Mouse (Mus musculus) adipocyte (in vitro differentiated cells): Measurements from ENCODE around the gene Tmprss3.

ENCODE experiments used
- DNase-seq: peaks from one replicate; pipeline ENCODE4 v3.0.0-alpha.2; 2016; ENCODE audit warnings: low spot score

Gene Tmprss3

GRCm38 (mm10) chr17:31198877-31199276 lies at the start of gene Tmprss3:
TSS of gene Tmprss3 (minus strand) at chr17:31198977.
- DNase-seq: no peak

- no peak for DNase-seq
These were observed 48.4 kb upstream of the Tmprss3 start for GRCm38 (mm10) chr17:31247144-31247543.

- DNase-seq: no peak
These were observed 46.5 kb upstream of the Tmprss3 start for GRCm38 (mm10) chr17:31245321-31245720.

DNA sequence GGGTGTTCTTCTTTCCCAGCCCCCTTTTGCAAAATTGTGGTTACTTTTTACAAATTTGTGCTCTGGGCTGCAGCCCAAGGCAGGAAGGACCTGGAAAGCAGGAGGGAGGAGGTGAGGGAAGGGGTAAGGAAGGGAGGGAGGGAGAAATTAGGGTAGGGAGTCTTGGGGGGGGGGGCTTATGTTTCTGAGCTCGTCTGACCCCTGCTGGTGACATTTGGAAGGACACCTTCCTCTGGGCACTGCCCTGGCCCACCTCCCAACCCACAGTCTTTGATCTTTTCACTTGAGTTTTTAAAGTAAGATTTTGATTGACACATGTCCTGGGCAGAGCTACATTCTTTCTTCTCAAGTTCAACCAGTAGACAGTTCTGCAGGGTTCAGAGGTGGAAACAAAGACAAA lies 44.0 kb upstream of the Tmprss3 start:
- no peak for DNase-seq

- no peak for DNase-seq
These were observed 42.4 kb upstream of the Tmprss3 start for GRCm38 (mm10) chr17:31241156-31241555.

- no peak for DNase-seq
These were observed 39.6 kb upstream of the Tmprss3 start for GRCm38 (mm10) chr17:31238234-31239020.

GRCm38 (mm10) chr17:31235915-31236314 lies 37.1 kb upstream of the Tmprss3 start:
- no peak for DNase-seq

GRCm38 (mm10) chr17:31232251-31233010 lies 33.7 kb upstream of the Tmprss3 start:
- no peak for DNase-seq

GRCm38 (mm10) chr17:31231780-31232179 lies 33.0 kb upstream of the Tmprss3 start:
- DNase-seq: no peak

DNA sequence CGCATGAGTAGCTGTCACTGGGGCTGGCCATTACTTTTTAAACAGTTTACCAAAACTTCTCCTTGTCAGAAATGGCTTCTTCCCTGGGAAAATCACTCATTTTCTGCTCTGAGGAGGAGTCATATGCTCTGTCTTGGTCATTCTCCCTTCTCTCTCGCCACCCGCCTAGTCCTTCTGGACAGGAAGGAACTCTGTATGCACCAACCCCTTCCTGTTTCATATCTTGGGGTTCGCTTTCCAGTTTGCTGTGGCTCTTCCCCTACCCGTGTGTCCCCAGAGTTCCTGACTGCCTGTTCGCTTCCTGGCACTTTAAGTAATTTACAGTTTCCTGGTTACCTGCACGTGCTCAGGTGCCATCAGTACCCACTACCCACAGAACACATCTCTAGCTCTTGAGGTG lies 28.2 kb upstream of the Tmprss3 start:
- DNase-seq: no peak

- no peak for DNase-seq
These were observed 27.6 kb upstream of the Tmprss3 start for GRCm38 (mm10) chr17:31226368-31226767.

GRCm38 (mm10) chr17:31224591-31224990 lies 25.8 kb upstream of the Tmprss3 start:
- DNase-seq: no peak

DNA sequence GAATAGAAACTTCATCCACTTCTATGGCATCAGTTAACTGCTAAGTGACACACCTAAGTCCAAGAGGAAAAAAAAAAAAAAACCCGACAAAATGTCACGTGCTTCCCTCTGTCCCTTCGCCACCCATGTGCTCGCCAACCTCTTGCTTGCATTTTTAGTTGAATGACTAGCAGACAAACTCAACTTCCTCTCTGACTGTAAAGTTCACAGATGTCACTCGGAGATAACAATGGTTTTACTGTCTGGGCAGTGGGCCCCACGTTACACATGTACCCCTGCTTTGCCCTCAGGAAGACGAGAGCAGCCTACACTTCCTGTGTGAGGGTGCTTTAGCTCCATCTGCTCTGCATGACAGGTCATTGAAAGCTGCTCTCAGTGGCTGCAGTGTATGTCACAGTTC lies 25.1 kb upstream of the Tmprss3 start:
- no peak for DNase-seq

DNA sequence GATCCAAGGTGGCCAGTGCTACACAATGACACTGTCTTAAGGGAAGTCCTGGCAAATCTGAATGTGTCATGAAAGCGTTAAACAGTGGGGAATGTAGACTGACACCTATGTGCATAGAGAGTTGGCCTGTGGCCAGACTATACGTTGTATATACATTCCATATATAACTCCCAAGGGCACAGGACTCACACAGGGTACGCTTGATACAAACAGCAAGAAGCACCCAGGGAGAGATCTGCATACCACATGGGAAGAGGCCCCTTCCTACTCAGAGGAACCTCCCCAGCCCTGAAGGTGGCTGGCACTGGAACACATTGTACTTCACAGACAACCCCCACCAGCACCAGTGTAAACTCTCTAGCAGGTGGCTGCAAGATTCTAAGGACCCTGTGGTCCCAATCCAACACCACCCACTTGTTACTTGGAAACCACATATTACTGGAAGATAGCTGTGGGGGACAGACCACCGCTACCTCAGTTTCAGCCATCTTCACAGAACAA lies 24.1 kb upstream of the Tmprss3 start:
- DNase-seq: no peak

DNA sequence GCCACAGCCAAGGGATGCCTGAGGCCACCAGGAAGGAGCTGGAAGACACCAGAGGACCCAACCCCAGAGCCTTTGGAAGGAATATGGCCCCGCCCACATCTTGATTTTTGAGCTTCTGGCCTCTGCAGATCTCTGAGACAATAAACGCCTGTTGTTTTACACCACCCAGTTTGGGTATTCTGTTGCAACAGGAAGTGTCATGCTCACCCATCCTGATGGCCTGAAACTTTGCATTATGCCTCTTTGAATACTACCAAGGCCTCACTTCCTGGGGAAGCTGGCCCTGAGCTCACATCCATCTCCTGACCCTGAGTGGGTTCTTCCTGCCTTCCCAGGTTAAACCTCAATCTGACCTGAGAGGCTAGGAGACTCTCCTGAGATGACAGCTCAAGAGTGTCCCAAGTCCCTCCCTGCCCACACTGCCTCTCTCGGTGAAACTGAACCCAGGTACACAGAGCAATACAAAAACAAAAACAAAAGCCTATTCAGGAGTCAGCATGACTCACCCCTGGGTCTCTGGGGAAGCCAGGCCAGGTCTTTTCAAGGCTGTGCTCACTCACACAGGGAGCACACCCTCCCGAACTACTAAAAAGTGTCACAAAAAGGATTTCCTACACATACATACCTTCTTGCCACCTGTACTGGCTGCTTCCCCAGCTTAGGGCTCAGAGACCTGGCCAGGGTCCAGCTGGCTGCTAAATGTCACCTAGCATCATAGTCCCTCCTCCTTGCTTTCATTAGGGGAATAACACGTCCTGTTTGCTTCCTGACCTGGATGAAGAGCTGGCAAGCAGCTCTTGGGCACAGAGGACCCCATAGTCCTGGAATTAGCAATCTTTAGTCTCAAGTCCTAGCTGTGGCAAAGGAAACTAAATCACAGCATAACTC lies 17.5 kb upstream of the Tmprss3 start:
- no peak for DNase-seq

DNA sequence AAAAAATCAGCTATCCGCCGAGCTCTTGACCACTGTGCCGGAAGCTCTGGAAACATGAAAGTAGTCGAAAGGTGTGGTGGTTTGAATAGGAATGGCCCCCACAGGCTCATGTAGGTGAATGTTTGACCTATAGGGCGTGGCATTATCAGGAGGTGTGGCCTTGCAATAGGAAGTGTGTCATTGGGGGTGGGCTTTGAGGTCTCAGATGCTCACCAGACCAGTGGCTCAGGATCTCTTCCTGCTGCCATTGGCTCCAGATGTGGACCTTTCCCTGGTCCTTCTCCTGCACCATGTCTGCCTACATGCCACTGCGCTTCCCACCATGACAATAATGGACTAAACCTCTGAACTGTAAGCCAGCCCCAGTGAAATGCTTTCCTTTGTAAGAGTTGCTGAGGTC lies 13.1 kb upstream of the Tmprss3 start:
- no peak for DNase-seq

- DNase-seq: no peak
These were observed 11.5 kb upstream of the Tmprss3 start for GRCm38 (mm10) chr17:31210299-31210698.

DNA sequence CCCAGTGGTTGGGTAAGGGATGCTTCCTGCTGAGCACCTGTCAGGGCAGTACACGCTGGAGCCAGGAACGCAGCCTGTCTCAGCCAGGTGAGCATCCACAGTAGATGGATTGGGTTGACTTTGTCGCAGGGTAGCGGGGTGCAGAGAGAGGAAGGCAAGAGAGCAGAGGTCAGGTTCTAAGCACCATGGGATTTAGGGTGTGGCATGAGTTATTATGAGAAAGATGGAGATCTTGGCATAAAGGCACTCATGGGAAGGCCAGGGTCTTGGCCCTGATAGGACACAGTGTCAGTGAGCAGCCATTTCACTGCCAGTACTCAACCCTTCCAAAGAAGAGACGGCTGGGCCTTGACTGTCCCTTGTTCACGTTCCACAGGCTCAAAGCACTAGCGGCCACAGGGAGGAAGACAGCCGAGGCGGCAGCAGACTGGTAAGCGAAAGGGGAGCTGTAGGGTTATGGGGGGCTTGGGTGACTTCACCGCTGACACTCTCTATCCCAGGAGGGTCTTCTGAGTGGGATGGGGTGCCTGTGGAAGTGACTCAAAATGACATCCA lies 10.7 kb upstream of the Tmprss3 start:
- no peak for DNase-seq

DNA sequence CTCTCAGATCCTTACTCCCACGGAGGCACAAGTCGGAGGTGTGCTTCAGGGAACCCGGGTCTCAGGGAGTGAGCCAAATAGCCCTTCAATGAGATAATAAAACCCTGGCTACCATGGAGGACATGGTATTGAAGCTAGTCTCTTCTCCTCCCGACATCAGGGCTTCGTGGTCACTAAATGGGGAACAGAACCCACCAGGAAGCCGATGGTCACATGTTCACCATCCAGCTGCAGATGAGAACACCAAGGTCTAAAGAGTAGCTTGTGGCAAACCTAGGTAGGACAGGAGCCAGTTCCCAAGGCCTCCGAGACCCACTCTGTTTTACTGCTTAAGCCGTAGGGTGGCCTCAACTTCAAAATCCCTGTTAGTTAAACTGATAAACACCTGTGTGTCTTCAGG lies 9.9 kb upstream of the Tmprss3 start:
- DNase-seq: no peak

- no peak for DNase-seq
These were observed 9.1 kb upstream of the Tmprss3 start, which contains the start of gene Ubash3a for GRCm38 (mm10) chr17:31207771-31208334. TSS of gene Ubash3a (plus strand) at chr17:31207873.

- DNase-seq: no peak
These were observed 2.5 kb downstream of the Tmprss3 start for GRCm38 (mm10) chr17:31196283-31196682.
